Mouse (Mus musculus) embryonic fibroblast, embryonic 13.5 days (primary cell): Measurements from ENCODE around the gene Pik3r1. TPM values are rescaled to one million over a fixed set of nuclear protein-coding genes. Genes with fewer than 3 reads are reported as not detected.

Experiments
- H3K27ac ChIP-seq: 2 replicates; pipeline ENCODE4 v1.5.1; 2012; ENCODE audit warnings: low read length, control low read depth, inconsistent platforms; ENCODE audit not compliant: insufficient read depth
- H3K4me1 ChIP-seq: 2 replicates; pipeline ENCODE4 v1.6.1; 2011; ENCODE audit warnings: low read length; ENCODE audit not compliant: control insufficient read depth, insufficient read depth
- H3K4me3 ChIP-seq: 2 replicates; pipeline ENCODE4 v1.5.1; 2011; ENCODE audit warnings: mild to moderate bottlenecking, control low read depth, low read length; ENCODE audit not compliant: insufficient read depth
- CTCF ChIP-seq: IDR thresholded peaks from 2 replicates; pipeline ENCODE4 v1.5.1; 2011; ENCODE audit warnings: mild to moderate bottlenecking, control low read depth, low read length, moderate library complexity, borderline replicate concordance; ENCODE audit not compliant: insufficient read depth
- POLR2A ChIP-seq: IDR thresholded peaks from 2 replicates; pipeline ENCODE4 v1.6.1; 2011; ENCODE audit warnings: low read depth, mild to moderate bottlenecking, control low read depth, low read length, moderate library complexity
- polyA plus RNA-seq: library from polyadenylated mRNA; stranded (reverse); fragments of >200 nt; gene quantifications from 2 replicates; pipeline ENCODE4 v1.2.4, GENCODE M21; 2011; ENCODE audit warnings: low read depth; ENCODE audit not compliant: missing spikeins, insufficient read length

Pik3r1 gene
- polyA plus RNA-seq, 1 experiment = 78.3 TPM

- Histone ChIP-seq H3K4me1 (peaks cover 15% of the 10 kb centered on the region), H3K4me3 (no peak overlapping the region), H3K27ac (no peak overlapping the region)
- TF ChIP-seq POLR2A = no peak
- TF ChIP-seq CTCF = no peak
Measured at GRCm38 (mm10) chr13:101690167-101690566, 77.8 kb downstream of the Pik3r1 start.

DNA sequence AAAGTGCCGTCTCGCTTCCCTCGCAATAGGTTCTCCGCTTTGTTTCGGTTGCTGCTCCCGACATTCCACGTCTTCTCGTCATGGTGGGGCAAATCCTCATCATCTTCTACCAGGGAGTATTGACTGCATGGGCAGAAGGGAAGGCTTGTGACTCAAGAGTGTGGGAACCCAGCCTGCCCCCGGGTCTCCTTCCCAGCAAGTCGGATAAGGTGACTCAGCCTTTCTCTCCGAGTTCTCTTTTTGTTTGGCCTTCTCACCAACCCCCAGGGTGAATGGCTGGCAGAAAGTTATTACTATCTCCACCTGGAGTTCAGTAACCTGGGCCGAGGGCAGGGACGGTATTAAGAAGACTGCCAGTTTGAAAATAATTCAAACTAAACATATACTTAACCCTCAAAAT is 81.8 kb downstream of the Pik3r1 start:
- TF ChIP-seq POLR2A (no peak), CTCF (no peak)
- Histone ChIP-seq H3K27ac (no peak overlapping the region), H3K4me3 (no peak overlapping the region), H3K4me1 (peaks cover 5% of the 10 kb centered on the region; the same call in 1 of the 2 replicates)

DNA sequence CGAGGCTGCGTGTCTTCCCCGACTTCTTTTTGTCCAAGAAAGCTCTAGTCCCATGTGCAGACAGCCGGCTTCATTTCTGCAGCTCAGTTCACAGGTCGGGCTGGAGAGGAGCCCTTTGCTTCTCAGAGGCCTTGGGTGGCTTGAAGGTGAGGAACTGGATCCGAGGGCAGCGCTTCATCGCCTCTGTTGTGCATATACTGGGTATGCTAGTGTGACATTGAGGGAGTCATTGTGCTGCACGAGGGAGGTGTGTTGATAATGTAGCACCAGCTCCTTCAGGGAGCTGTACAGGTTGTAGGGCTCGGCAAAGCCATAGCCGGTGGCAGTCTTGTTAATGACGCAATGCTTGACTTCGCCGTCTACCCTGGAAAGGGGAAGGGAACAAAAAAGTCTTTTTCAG is 83.3 kb downstream of the Pik3r1 start:
- TF ChIP-seq CTCF = no peak
- TF ChIP-seq POLR2A = no peak
- Histone ChIP-seq H3K27ac (no peak overlapping the region), H3K4me1 (no peaks in the 10 kb centered on the region), H3K4me3 (no peak overlapping the region)

- Histone ChIP-seq H3K4me1 (no peaks in the 10 kb centered on the region), H3K4me3 (no peak overlapping the region), H3K27ac (no peak overlapping the region)
- TF ChIP-seq CTCF = no peak
- no peak for TF ChIP-seq POLR2A
Measured at GRCm38 (mm10) chr13:101682378-101682777, 85.6 kb downstream of the Pik3r1 start.

- H3K4me3 ChIP-seq = no peak overlapping the region
- H3K4me1 ChIP-seq = no peaks in the 10 kb centered on the region
- TF ChIP-seq POLR2A (no peak), CTCF (no peak)
- H3K27ac ChIP-seq = no peak overlapping the region
Measured at GRCm38 (mm10) chr13:101680083-101680482, 87.9 kb downstream of the Pik3r1 start.

- Histone ChIP-seq H3K27ac (no peak overlapping the region), H3K4me1 (no peaks in the 10 kb centered on the region), H3K4me3 (no peak overlapping the region)
- TF ChIP-seq CTCF (no peak), POLR2A (no peak)
Measured at GRCm38 (mm10) chr13:101678984-101679383, 89.0 kb downstream of the Pik3r1 start.

DNA sequence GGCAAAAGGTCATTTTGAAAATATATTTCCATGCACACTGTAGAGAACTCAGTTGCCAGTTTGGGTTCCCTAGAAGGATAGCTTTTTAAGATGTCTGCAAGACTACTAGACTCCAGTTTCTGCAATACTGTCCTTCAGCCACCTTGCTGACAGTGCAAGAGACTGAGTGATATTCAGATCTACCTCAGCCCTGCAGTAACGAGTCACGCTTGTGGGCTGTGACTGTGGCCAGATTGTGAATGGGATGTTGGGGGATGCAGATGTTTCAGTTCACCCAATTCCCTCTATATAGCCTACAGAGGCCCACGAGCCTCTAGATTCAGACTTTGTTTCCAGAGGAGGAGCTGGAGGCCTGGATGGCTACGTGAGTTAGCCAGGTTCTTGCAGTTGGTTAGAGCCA is 90.0 kb downstream of the Pik3r1 start:
- no peak overlapping the region for H3K27ac ChIP-seq
- no peak overlapping the region for H3K4me3 ChIP-seq
- TF ChIP-seq CTCF (no peak), POLR2A (no peak)
- H3K4me1 ChIP-seq = no peaks in the 10 kb centered on the region

- TF ChIP-seq CTCF = no peak
- no peak for TF ChIP-seq POLR2A
- H3K4me1 ChIP-seq = no peaks in the 10 kb centered on the region
- no peak overlapping the region for H3K27ac ChIP-seq
- no peak overlapping the region for H3K4me3 ChIP-seq
Measured at GRCm38 (mm10) chr13:101673876-101674275, 94.1 kb downstream of the Pik3r1 start.

- Histone ChIP-seq H3K4me3 (no peak overlapping the region), H3K27ac (no peak overlapping the region), H3K4me1 (no peaks in the 10 kb centered on the region)
- TF ChIP-seq CTCF (no peak), POLR2A (no peak)
Measured at GRCm38 (mm10) chr13:101668859-101669258, 99.2 kb downstream of the Pik3r1 start.

DNA sequence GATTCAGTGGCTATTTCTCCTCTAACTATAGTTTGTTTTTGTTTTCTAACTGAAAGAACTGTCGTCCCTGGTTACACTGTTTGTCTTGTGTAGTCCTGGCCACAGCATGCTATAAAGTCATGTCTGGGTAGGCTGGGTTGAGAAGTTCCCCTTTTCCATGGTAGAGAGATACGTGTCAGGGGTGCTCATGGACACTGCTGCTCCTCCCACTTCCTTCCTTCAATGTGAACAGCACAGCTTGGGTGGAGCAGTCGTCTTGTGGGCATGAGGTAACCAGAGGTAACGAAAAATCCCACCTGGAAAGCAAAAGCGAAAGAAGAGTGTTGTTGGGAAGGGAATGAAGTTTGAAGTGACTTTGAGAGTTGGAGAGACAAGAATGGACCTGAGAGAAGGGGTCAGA is 104.0 kb downstream of the Pik3r1 start:
- Histone ChIP-seq H3K27ac (no peak overlapping the region), H3K4me3 (no peak overlapping the region), H3K4me1 (no peaks in the 10 kb centered on the region)
- TF ChIP-seq POLR2A (no peak), CTCF (no peak)

GRCm38 (mm10) chr13:101662900-101663299 is 105.1 kb downstream of the Pik3r1 start:
- TF ChIP-seq POLR2A (no peak), CTCF (no peak)
- H3K27ac ChIP-seq = no peak overlapping the region

More at GRCm38 (mm10) chr13:101662900-101663299, 105.1 kb downstream of the Pik3r1 start:
- no peak overlapping the region for H3K4me3 ChIP-seq
- H3K4me1 ChIP-seq = no peaks in the 10 kb centered on the region
